Mouse (Mus musculus) cerebellum, adult 18-20 months (tissue): ENCODE measurements around the gene Gtf2f2.

Experiments used
- DNase-seq, 2 experiments: peaks; one replicate each; pipeline ENCODE4 v3.0.0; 2021

Gene Gtf2f2

GRCm38 (mm10) chr14:75862701-75863100 lies 148.0 kb downstream of the Gtf2f2 start:
- DNase-seq = no peak

- DNase-seq = no peak
Observed at GRCm38 (mm10) chr14:75859619-75860018, 151.0 kb downstream of the Gtf2f2 start.

- no peak for DNase-seq
Observed at GRCm38 (mm10) chr14:75858181-75858580, 152.5 kb downstream of the Gtf2f2 start.

GRCm38 (mm10) chr14:75855263-75855992 lies 155.2 kb downstream of the Gtf2f2 start:
- DNase-seq = no peak

- DNase-seq = no peak
Observed at GRCm38 (mm10) chr14:75852016-75852415, 158.6 kb downstream of the Gtf2f2 start.

- DNase-seq = no peak
Observed at GRCm38 (mm10) chr14:75850819-75851218, 159.8 kb downstream of the Gtf2f2 start.

- DNase-seq = no peak
Observed at GRCm38 (mm10) chr14:75849842-75850568, 160.7 kb downstream of the Gtf2f2 start.

- DNase-seq = no peak
Observed at GRCm38 (mm10) chr14:75849236-75849635, 161.4 kb downstream of the Gtf2f2 start.

- DNase-seq = no peak
Observed at GRCm38 (mm10) chr14:75848482-75848881, 162.2 kb downstream of the Gtf2f2 start.

GRCm38 (mm10) chr14:75847669-75848068 lies 163.0 kb downstream of the Gtf2f2 start:
- DNase-seq = no peak
